Mouse (Mus musculus) intestine, postnatal 0 days (tissue): ENCODE results near the gene Tarsl2. TPM values are rescaled to one million over a fixed set of nuclear protein-coding genes. Genes with fewer than 3 reads are reported as not detected.

ENCODE experiments used
- ATAC-seq: fragments of 200-750 bp; cut with Nextera tagmentation; 2 replicates; pipeline ENCODE4 v1.8.0; 2017; ENCODE audit warnings: mild to moderate bottlenecking, moderate TSS enrichment, moderate library complexity
- H3K27ac ChIP-seq: fragments of 300-500 bp; sonication (generic); 2 replicates; pipeline ENCODE4 v1.5.1; 2014; ENCODE audit warnings: mild to moderate bottlenecking, low read depth, low read length, moderate library complexity
- H3K27me3 ChIP-seq: fragments of 300-500 bp; sonication (generic); replicated peaks from 2 replicates; pipeline ENCODE4 v1.6.1; 2014; ENCODE audit warnings: low read length, mixed read lengths; ENCODE audit not compliant: control insufficient read depth, insufficient read depth
- H3K36me3 ChIP-seq: fragments of 300-500 bp; sonication (generic); 2 replicates; pipeline ENCODE4 v1.6.1; 2014; ENCODE audit warnings: mild to moderate bottlenecking, moderate library complexity; ENCODE audit not compliant: control insufficient read depth, insufficient read depth
- H3K4me1 ChIP-seq: fragments of 300-500 bp; sonication (generic); replicated peaks from 2 replicates; pipeline ENCODE4 v1.6.1; 2014; ENCODE audit warnings: antibody characterized with exemption, low read length, mixed read lengths; ENCODE audit not compliant: control insufficient read depth, insufficient read depth
- H3K4me2 ChIP-seq: fragments of 300-500 bp; sonication (generic); replicated peaks from 2 replicates; pipeline ENCODE4 v1.6.1; 2014; ENCODE audit warnings: low read depth, mild to moderate bottlenecking, moderate library complexity
- H3K4me3 ChIP-seq: fragments of 300-500 bp; sonication (generic); 2 replicates; pipeline ENCODE4 v1.5.1; 2014; ENCODE audit warnings: low read depth, low read length
- H3K9ac ChIP-seq: fragments of 300-500 bp; sonication (generic); 2 replicates; pipeline ENCODE4 v1.6.1; 2014; ENCODE audit warnings: mild to moderate bottlenecking, low read depth, low read length
- H3K9me3 ChIP-seq: fragments of 300-500 bp; sonication (generic); 2 replicates; pipeline ENCODE4 v1.6.1; 2016; ENCODE audit warnings: mixed run types; ENCODE audit not compliant: control insufficient read depth
- CTCF ChIP-seq: sonication (generic); IDR thresholded peaks from 2 replicates; pipeline ENCODE4 v1.5.1; 2016; ENCODE audit warnings: low read depth, mild to moderate bottlenecking, control low read depth, antibody characterized with exemption, moderate library complexity
- WGBS: fragments of 180-500 bp; shearing (Covaris S2); extraction: QIAGEN DNeasy Blood & Tissue Kit; methylation state at CpG from one replicate; pipeline ENCODE4 v1.1.7; 2014; 5-methylcytosine and 5-hydroxymethylcytosine counted together
- polyA plus RNA-seq: library from polyadenylated mRNA; unstranded; fragments of >200 nt; fragmentation: Nextera tagmentation; extraction: Ambion mirVana; gene quantifications from 2 replicates; pipeline ENCODE4 v1.2.1, GENCODE M21; 2015

Tarsl2 gene
- polyA plus RNA-seq, 1 experiment from 2014 or later, result 3.8 TPM

- 93% methylated on average over 6 of the region's 6 CpGs for WGBS
- H3K4me3 ChIP-seq, result no peak overlapping the region
- peaks cover 9% of the 10 kb centered on the region; the same call in 1 of the 2 replicates for H3K36me3 ChIP-seq
- no peak for ATAC-seq
- H3K4me2 ChIP-seq, result no peak overlapping the region
- no peak overlapping the region for H3K9ac ChIP-seq
- no peak overlapping the region for H3K27ac ChIP-seq
- H3K4me1 ChIP-seq, result no peaks in the 10 kb centered on the region
- H3K27me3 ChIP-seq, result no peaks in the 10 kb centered on the region
- no peaks in the 10 kb centered on the region for H3K9me3 ChIP-seq
- no peak for TF ChIP-seq CTCF
Observed at GRCm38 (mm10) chr7:65667491-65667890, 22.8 kb downstream of the Tarsl2 start.

- WGBS, result 55% methylated on average over 10 of the region's 10 CpGs
- ATAC-seq, result peak; percentile 80
- Histone ChIP-seq H3K9ac (no peak overlapping the region), H3K27me3 (no peaks in the 10 kb centered on the region), H3K36me3 (peaks cover 10% of the 10 kb centered on the region), H3K27ac (no peak overlapping the region), H3K4me2 (no peak overlapping the region), H3K4me1 (no peaks in the 10 kb centered on the region), H3K9me3 (no peaks in the 10 kb centered on the region), H3K4me3 (no peak overlapping the region)
- no peak for TF ChIP-seq CTCF
Observed at GRCm38 (mm10) chr7:65678050-65678449, 33.4 kb downstream of the Tarsl2 start.

GRCm38 (mm10) chr7:65678900-65679595, 34.4 kb downstream of the Tarsl2 start:
- no peak for TF ChIP-seq CTCF
- no peak overlapping the region for H3K4me3 ChIP-seq
- no peaks in the 10 kb centered on the region for H3K4me1 ChIP-seq
- H3K27me3 ChIP-seq, result no peaks in the 10 kb centered on the region
- 79% methylated on average over 7 of the region's 7 CpGs for WGBS
- H3K9ac ChIP-seq, result no peak overlapping the region
- H3K27ac ChIP-seq, result no peak overlapping the region
- no peaks in the 10 kb centered on the region for H3K9me3 ChIP-seq
- no peak overlapping the region for H3K4me2 ChIP-seq
- peaks cover 12% of the 10 kb centered on the region for H3K36me3 ChIP-seq
- no peak for ATAC-seq

- no peak for TF ChIP-seq CTCF
- Histone ChIP-seq H3K4me2 (no peak overlapping the region), H3K9ac (no peak overlapping the region), H3K27me3 (no peaks in the 10 kb centered on the region), H3K4me1 (no peaks in the 10 kb centered on the region), H3K9me3 (no peaks in the 10 kb centered on the region), H3K27ac (no peak overlapping the region), H3K4me3 (no peak overlapping the region), H3K36me3 (peaks cover 12% of the 10 kb centered on the region)
- no peak for ATAC-seq
- 50% methylated on average over 5 of the region's 5 CpGs for WGBS
Observed at GRCm38 (mm10) chr7:65681166-65681565, 36.5 kb downstream of the Tarsl2 start.

- WGBS, result 55% methylated on average over 7 of the region's 7 CpGs
- H3K27ac ChIP-seq, result no peak overlapping the region
- TF ChIP-seq CTCF, result no peak
- no peaks in the 10 kb centered on the region for H3K4me1 ChIP-seq
- no peak for ATAC-seq
- no peaks in the 10 kb centered on the region for H3K27me3 ChIP-seq
- peaks cover 9% of the 10 kb centered on the region for H3K36me3 ChIP-seq
- H3K9ac ChIP-seq, result no peak overlapping the region
- H3K4me3 ChIP-seq, result no peak overlapping the region
- H3K9me3 ChIP-seq, result no peaks in the 10 kb centered on the region
- H3K4me2 ChIP-seq, result no peak overlapping the region
Observed at GRCm38 (mm10) chr7:65684256-65684835, 39.6 kb downstream of the Tarsl2 start.

- H3K4me3 ChIP-seq, result no peak overlapping the region
- TF ChIP-seq CTCF, result no peak
- 91% methylated on average over 9 of the region's 9 CpGs for WGBS
- no peak overlapping the region for H3K4me2 ChIP-seq
- no peaks in the 10 kb centered on the region for H3K4me1 ChIP-seq
- no peak overlapping the region for H3K27ac ChIP-seq
- no peaks in the 10 kb centered on the region for H3K27me3 ChIP-seq
- H3K9ac ChIP-seq, result no peak overlapping the region
- no peak for ATAC-seq
- H3K9me3 ChIP-seq, result no peaks in the 10 kb centered on the region
- H3K36me3 ChIP-seq, result peaks cover 9% of the 10 kb centered on the region
Observed at GRCm38 (mm10) chr7:65686664-65687063, 42.0 kb downstream of the Tarsl2 start.
